Mouse (Mus musculus): ENCODE measurements around the gene Zfp445. TPM values are rescaled to one million over a fixed set of nuclear protein-coding genes. Genes with fewer than 3 reads are reported as not detected.
A peak's percentile ranks its signal among the peaks of the same experiment; 100 is the strongest.

Gene Zfp445
- polyA plus RNA-seq, 1 experiment from 2014 or later, result 63.9 TPM

DNA sequence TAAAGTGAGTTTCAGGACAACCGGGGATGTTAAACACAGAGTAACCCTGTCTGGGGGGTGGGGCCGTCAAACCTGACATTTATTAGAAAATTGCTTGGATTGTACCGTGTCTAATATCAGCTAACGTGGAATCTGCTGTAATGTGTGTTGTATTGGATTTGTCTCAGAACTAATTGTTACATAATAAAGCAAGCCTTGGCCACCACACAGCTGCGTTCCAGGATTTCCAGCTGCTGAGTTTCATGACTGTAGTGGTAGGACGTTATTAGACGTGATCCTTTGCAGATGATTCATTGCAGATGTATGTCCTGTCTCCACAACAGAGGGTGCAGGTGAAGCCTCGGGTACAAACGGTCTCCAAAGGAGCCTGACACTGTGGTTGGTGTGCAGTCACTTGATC, 29.7 kb downstream of the Zfp445 start:
- H3K4me3 ChIP-seq (replicated peaks), result no peak overlapping the region
- H3K9me3 ChIP-seq (replicated peaks), result no peaks in the 10 kb centered on the region
- WGBS, result 32% methylated on average over 9 of the region's 9 CpGs
- no peaks in the 10 kb centered on the region for H3K27me3 ChIP-seq
- no peak for ATAC-seq (ENCODE audit: insufficient number of reproducible peaks, low FRiP score, low TSS enrichment, low read depth)
- peaks cover 21% of the 10 kb centered on the region for H3K4me1 ChIP-seq
- no peak overlapping the region for H3K4me2 ChIP-seq (replicated peaks)
- peaks cover 8% of the 10 kb centered on the region for H3K36me3 ChIP-seq
- peak overlapping the region; percentile 73 for H3K27ac ChIP-seq (replicated peaks)
- H3K9ac ChIP-seq, result no peak overlapping the region

DNA sequence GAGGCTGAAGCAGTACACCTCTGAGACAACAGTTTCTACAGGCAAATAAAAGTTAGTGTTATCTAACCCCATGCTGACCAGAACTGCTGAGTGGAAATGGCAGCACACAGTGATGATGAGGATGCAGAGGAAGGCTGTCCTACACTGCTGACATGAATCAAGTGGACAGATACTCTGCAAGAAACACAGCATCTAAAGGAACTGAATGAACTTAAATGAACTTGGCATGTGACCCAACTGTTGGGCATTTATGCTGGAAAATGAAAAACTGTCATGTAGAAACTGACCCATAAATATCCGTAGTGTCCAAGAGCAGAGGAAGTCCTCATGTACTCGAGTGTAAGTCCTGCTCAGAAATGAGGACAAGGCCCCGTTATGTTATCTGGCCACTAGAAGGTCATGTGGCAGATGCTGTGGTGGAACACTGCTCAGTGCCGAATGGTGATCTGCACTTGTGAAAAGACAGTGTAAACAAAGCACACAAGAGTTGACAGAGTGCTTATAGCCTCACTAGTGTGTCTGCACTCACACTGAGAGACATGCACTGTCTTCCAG, 35.9 kb downstream of the Zfp445 start:
- H3K4me3 ChIP-seq (replicated peaks), result no peak overlapping the region
- H3K9me3 ChIP-seq (replicated peaks), result no peaks in the 10 kb centered on the region
- no peak overlapping the region for H3K27ac ChIP-seq (replicated peaks)
- 84% methylated on average over 4 of the region's 4 CpGs for WGBS
- H3K4me1 ChIP-seq, result no peaks in the 10 kb centered on the region
- H3K27me3 ChIP-seq, result no peaks in the 10 kb centered on the region
- H3K9ac ChIP-seq, result no peak overlapping the region
- H3K36me3 ChIP-seq, result peaks cover 46% of the 10 kb centered on the region
- H3K4me2 ChIP-seq (replicated peaks), result no peak overlapping the region
- ATAC-seq (ENCODE audit: insufficient number of reproducible peaks, low FRiP score, low TSS enrichment, low read depth), result no peak

- Histone ChIP-seq H3K27me3 (no peaks in the 10 kb centered on the region), H3K9me3 (replicated peaks) (no peaks in the 10 kb centered on the region), H3K9ac (no peak overlapping the region), H3K4me3 (replicated peaks) (no peak overlapping the region), H3K27ac (replicated peaks) (no peak overlapping the region), H3K4me2 (replicated peaks) (no peak overlapping the region), H3K36me3 (peaks cover 54% of the 10 kb centered on the region), H3K4me1 (no peaks in the 10 kb centered on the region)
- ATAC-seq (ENCODE audit: insufficient number of reproducible peaks, low FRiP score, low TSS enrichment, low read depth), result no peak
- 95% methylated on average over 4 of the region's 4 CpGs for WGBS
Measured at GRCm38 (mm10) chr9:122826743-122827142, 39.1 kb downstream of the Zfp445 start.

- Histone ChIP-seq H3K9ac (no peak overlapping the region), H3K4me2 (replicated peaks) (no peak overlapping the region), H3K27me3 (no peaks in the 10 kb centered on the region), H3K36me3 (peaks cover 50% of the 10 kb centered on the region), H3K4me3 (replicated peaks) (no peak overlapping the region), H3K4me1 (no peaks in the 10 kb centered on the region), H3K27ac (replicated peaks) (no peak overlapping the region), H3K9me3 (replicated peaks) (no peaks in the 10 kb centered on the region)
- 70% methylated on average over 5 of the region's 5 CpGs for WGBS
- ATAC-seq (ENCODE audit: insufficient number of reproducible peaks, low FRiP score, low TSS enrichment, low read depth), result no peak
Measured at GRCm38 (mm10) chr9:122823374-122824017, 42.3 kb downstream of the Zfp445 start.

DNA sequence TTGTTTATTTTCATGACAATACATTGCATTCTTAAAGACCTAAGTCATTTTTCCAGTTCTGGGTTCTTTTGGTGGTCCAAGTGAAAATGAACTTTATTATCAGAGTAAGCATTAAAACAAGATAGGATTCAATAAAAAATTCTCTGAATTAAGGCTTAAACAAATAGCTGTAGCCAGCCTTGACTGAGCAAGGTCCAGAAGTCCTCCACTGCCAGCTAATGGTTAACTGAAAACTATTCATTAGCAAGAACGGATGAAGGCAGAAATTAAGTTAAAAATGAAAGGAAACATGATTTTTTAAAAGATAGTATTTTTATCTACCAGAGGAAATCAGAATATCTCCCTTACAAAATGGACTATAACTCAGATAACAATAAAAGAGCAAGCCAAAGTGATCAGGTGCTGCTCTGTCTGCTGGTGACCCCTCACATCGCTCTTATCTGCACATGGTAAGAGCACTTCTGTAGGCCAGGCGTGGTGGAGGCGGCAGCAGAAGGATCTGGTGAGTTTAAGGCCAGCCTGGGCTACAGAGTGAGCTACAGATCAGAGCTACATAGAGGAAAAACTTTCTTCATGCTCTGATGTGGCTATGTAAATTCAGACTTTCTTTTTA, 50.5 kb downstream of the Zfp445 start:
- Histone ChIP-seq H3K27me3 (no peaks in the 10 kb centered on the region), H3K36me3 (peaks cover 25% of the 10 kb centered on the region; the same call in 1 of the 2 replicates), H3K4me3 (replicated peaks) (no peak overlapping the region), H3K9me3 (replicated peaks) (no peaks in the 10 kb centered on the region), H3K4me2 (replicated peaks) (no peak overlapping the region), H3K27ac (replicated peaks) (no peak overlapping the region), H3K4me1 (no peaks in the 10 kb centered on the region), H3K9ac (no peak overlapping the region)
- ATAC-seq (ENCODE audit: insufficient number of reproducible peaks, low FRiP score, low TSS enrichment, low read depth), result no peak
- WGBS, result 82% methylated on average over 4 of the region's 4 CpGs

GRCm38 (mm10) chr9:122814775-122815174, 51.0 kb downstream of the Zfp445 start:
- Histone ChIP-seq H3K27ac (replicated peaks) (no peak overlapping the region), H3K36me3 (peaks cover 22% of the 10 kb centered on the region; the same call in 1 of the 2 replicates), H3K4me2 (replicated peaks) (no peak overlapping the region), H3K9ac (no peak overlapping the region), H3K4me3 (replicated peaks) (no peak overlapping the region), H3K9me3 (replicated peaks) (no peaks in the 10 kb centered on the region), H3K27me3 (no peaks in the 10 kb centered on the region), H3K4me1 (no peaks in the 10 kb centered on the region)
- ATAC-seq (ENCODE audit: insufficient number of reproducible peaks, low FRiP score, low TSS enrichment, low read depth), result no peak
- WGBS, result 91% methylated on average over 2 of the region's 2 CpGs

- no peaks in the 10 kb centered on the region for H3K4me1 ChIP-seq
- ATAC-seq (ENCODE audit: insufficient number of reproducible peaks, low FRiP score, low TSS enrichment, low read depth), result no peak
- no peak overlapping the region for H3K27ac ChIP-seq (replicated peaks)
- no peak overlapping the region for H3K4me2 ChIP-seq (replicated peaks)
- H3K9ac ChIP-seq, result no peak overlapping the region
- H3K27me3 ChIP-seq, result no peaks in the 10 kb centered on the region
- H3K9me3 ChIP-seq (replicated peaks), result no peaks in the 10 kb centered on the region
- WGBS, result 80% methylated on average over 5 of the region's 5 CpGs
- no peak overlapping the region for H3K4me3 ChIP-seq (replicated peaks)
- H3K36me3 ChIP-seq, result peaks cover 22% of the 10 kb centered on the region; the same call in 1 of the 2 replicates
Measured at GRCm38 (mm10) chr9:122812386-122812785, 53.4 kb downstream of the Zfp445 start.

DNA sequence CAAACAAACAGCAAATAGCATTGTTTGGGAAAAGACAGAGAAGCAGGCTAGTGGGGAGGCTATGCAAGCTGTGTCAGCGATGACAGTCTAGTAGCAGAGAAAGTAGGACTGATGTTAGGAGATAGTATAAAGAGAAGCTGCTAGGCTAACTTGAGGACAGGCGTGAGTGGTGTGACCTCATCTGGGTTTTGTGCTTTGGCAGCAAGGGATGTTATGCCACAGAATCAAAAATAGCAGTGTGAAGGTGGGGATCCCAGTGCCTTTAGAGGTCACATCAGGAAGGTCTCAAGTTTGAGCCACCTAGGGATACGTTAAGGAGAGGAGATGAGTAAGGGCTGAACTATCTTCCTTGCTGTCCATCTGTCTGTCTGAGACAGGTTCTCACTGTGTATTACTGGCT, 55.6 kb downstream of the Zfp445 start:
- no peak overlapping the region for H3K27ac ChIP-seq (replicated peaks)
- peaks cover 8% of the 10 kb centered on the region for H3K4me1 ChIP-seq
- no peak overlapping the region for H3K9ac ChIP-seq
- H3K4me3 ChIP-seq (replicated peaks), result no peak overlapping the region
- ATAC-seq (ENCODE audit: insufficient number of reproducible peaks, low FRiP score, low TSS enrichment, low read depth), result no peak
- WGBS, result 87% methylated on average over 3 of the region's 3 CpGs
- H3K9me3 ChIP-seq (replicated peaks), result no peaks in the 10 kb centered on the region
- H3K36me3 ChIP-seq, result peaks cover 22% of the 10 kb centered on the region; the same call in 1 of the 2 replicates
- no peaks in the 10 kb centered on the region for H3K27me3 ChIP-seq
- H3K4me2 ChIP-seq (replicated peaks), result no peak overlapping the region

DNA sequence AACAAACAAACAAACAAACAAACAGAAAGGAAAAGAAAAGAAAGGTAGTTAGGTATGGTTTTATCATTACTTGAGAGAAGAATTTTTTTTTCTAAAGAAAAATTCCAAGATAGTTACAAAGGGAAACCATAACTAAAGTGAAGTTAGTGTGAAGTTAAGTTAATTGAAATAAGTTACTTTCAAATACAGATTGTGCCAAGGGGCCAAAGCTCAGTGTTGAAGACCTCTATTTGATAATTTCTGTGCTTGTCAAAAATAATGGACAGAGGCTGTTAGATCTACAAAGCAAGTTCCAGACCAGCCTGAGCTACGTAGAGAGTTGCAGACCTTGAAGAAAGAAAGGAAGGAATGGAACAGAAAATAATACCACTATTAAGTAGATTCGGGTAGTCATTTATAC, 58.6 kb downstream of the Zfp445 start:
- no peak overlapping the region for H3K27ac ChIP-seq (replicated peaks)
- WGBS, result 93% methylated on average over 2 of the region's 2 CpGs
- H3K27me3 ChIP-seq, result no peaks in the 10 kb centered on the region
- H3K36me3 ChIP-seq, result peaks cover 1% of the 10 kb centered on the region; the same call in 1 of the 2 replicates
- H3K9me3 ChIP-seq (replicated peaks), result no peaks in the 10 kb centered on the region
- no peak overlapping the region for H3K4me2 ChIP-seq (replicated peaks)
- H3K9ac ChIP-seq, result no peak overlapping the region
- H3K4me3 ChIP-seq (replicated peaks), result no peak overlapping the region
- no peak for ATAC-seq (ENCODE audit: insufficient number of reproducible peaks, low FRiP score, low TSS enrichment, low read depth)
- peaks cover 8% of the 10 kb centered on the region for H3K4me1 ChIP-seq

DNA sequence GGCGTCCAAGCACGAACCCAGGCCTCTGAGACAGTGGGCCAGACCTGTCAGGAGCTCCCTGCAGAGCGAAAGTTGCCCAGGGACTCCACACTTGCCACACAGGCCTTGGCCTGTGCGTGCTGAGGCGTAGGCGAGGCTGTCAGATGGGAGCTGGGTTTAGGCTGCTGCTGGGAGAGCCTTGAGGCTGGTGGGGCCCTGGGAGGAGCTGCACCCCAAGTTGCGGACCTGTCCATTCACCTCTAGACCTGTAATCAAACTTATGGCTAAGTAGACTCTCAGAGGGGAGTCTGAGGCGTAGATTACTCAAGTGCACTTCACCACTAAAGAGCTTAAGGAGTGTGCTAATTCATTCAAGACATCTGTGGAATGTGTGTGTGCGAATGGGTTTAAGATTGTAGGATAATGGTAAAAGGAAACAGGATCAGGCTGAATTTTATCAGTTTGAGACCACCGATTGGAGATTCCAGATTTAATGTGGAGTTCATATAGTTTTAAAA, 59.9 kb downstream of the Zfp445 start:
- Histone ChIP-seq H3K27me3 (no peaks in the 10 kb centered on the region), H3K27ac (replicated peaks) (peak overlapping the region; percentile 91), H3K9ac (peak overlapping the region; percentile 72), H3K36me3 (no peaks in the 10 kb centered on the region), H3K4me3 (replicated peaks) (peak overlapping the region; percentile 77), H3K4me1 (peaks cover 8% of the 10 kb centered on the region), H3K4me2 (replicated peaks) (peak overlapping the region; percentile 85), H3K9me3 (replicated peaks) (no peaks in the 10 kb centered on the region)
- 7% methylated on average over 10 of the region's 10 CpGs for WGBS
- no peak for ATAC-seq (ENCODE audit: insufficient number of reproducible peaks, low FRiP score, low TSS enrichment, low read depth)

DNA sequence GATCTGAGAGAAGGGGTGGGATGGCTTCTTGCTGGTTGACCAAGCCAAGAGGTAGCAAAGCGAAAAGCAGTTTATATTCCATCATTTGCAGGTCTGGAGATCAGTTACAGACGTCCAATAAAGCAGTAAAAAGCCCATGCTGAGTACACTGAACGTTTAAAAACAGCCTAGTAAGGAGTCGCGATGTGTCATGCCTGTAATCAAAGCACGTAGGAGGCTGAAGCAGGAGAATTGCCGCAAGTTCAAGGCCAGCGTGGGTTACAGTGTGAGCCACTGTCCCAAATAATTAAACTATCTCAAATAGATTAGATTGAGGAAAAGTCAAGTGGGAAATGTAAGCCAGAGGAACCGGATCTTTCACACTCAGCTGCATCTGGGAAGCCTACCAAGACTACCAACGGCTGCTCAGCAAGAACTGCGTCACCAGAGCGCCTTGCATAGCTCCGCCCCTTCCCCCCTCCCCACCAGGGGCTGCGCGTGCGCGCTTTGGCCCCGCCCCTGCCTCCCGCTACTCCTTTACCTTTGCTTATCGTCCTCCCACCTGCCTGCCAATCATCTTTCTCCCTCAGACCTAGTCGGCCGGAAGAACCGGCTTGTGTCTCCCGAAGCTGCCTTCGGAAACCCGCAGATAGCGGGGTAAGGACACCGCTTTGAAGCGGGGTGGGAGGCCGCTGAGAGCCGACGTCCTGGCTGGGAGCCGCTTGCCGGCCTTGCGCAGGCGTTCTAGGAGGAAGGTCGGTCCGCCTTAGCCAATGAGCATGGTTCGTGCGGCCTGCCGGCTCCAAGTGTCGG, 60.6 kb downstream of the Zfp445 start, which contains the start of gene Tcaim:
Tcaim (plus strand) TSS at position 487 of the 792 bp plus-strand sequence.
- peak within 1 kb of the TSS; percentile 91 for H3K27ac ChIP-seq (replicated peaks)
- 0 out of 2 replicates have a peak, but pooled peaks cover under 1% of the 10 kb centered on the region for H3K27me3 ChIP-seq
- peak; percentile 96 for ATAC-seq (ENCODE audit: insufficient number of reproducible peaks, low FRiP score, low TSS enrichment, low read depth)
- WGBS, result 7% methylated on average over 42 of the region's 42 CpGs
- no peaks in the 10 kb centered on the region for H3K9me3 ChIP-seq (replicated peaks)
- H3K9ac ChIP-seq, result peak within 1 kb of the TSS; percentile 72
- no peaks in the 10 kb centered on the region for H3K36me3 ChIP-seq
- peak within 1 kb of the TSS; percentile 85 for H3K4me2 ChIP-seq (replicated peaks)
- H3K4me1 ChIP-seq, result peaks cover 8% of the 10 kb centered on the region
- H3K4me3 ChIP-seq (replicated peaks), result peak within 1 kb of the TSS; percentile 77

Data from embryonic facial prominence, embryonic 15.5 days (tissue).